Mouse (Mus musculus) gonadal fat pad, adult 2 months (tissue): ENCODE data around the gene Hoga1. TPM values are rescaled to one million over a fixed set of nuclear protein-coding genes. Genes with fewer than 3 reads are reported as not detected.

Experiments
- polyA plus RNA-seq: library from polyadenylated mRNA; depleted of rRNA; stranded (reverse); fragments of >200 nt; gene quantifications from 2 replicates; pipeline ENCODE4 v1.2.3, GENCODE M21; 2012; rRNA removed

Gene Hoga1
- polyA plus RNA-seq, 1 experiment, result 13.7 TPM

Other genes with a start within 250 kb of the Hoga1 start
- gene Arhgap19, start 243.6 kb upstream of the Hoga1 start, polyA plus RNA-seq, result 3.0 and 3.8 TPM in 2 replicates
- 1.6 and 2.5 TPM in 2 replicates for gene Frat1, start 215.6 kb upstream of the Hoga1 start, polyA plus RNA-seq
- 1.4 and 1.5 TPM in 2 replicates for gene Frat2, start 197.5 kb upstream of the Hoga1 start, polyA plus RNA-seq
- gene Rrp12, start 149.4 kb upstream of the Hoga1 start, polyA plus RNA-seq, result 6.0 and 6.9 TPM in 2 replicates
- 236 and 243 TPM in 2 replicates for gene Pgam1, start 133.7 kb upstream of the Hoga1 start, polyA plus RNA-seq
- gene Exosc1, start 112.2 kb upstream of the Hoga1 start, polyA plus RNA-seq, result 14.6 and 15.7 TPM in 2 replicates
- 76.1 and 85.0 TPM in 2 replicates for gene Zdhhc16, start 112.1 kb upstream of the Hoga1 start, polyA plus RNA-seq
- gene Mms19, start 64.5 kb upstream of the Hoga1 start, polyA plus RNA-seq, result 51.4 and 73.4 TPM in 2 replicates
- gene Ubtd1, start 63.8 kb upstream of the Hoga1 start, polyA plus RNA-seq, result 30.5 and 40.2 TPM in 2 replicates
- 0.16 TPM in 1 of 2 replicates, not detected in the other for gene Ankrd2, start 9.6 kb upstream of the Hoga1 start, polyA plus RNA-seq
- 14.3 and 20.8 TPM in 2 replicates for gene 4933411K16Rik, start 6.6 kb downstream of the Hoga1 start, polyA plus RNA-seq
- 20.2 and 22.4 TPM in 2 replicates for gene Morn4, start 40.7 kb downstream of the Hoga1 start, polyA plus RNA-seq
- gene Pi4k2a, start 44.9 kb downstream of the Hoga1 start, polyA plus RNA-seq, result 33.5 and 40.1 TPM in 2 replicates
- gene Avpi1, start 83.4 kb downstream of the Hoga1 start, polyA plus RNA-seq, result 27.9 and 30.4 TPM in 2 replicates
- gene Marveld1, start 101.8 kb downstream of the Hoga1 start, polyA plus RNA-seq, result 58.9 and 67.2 TPM in 2 replicates
- 49.5 and 61.8 TPM in 2 replicates for gene Zfyve27, start 118.3 kb downstream of the Hoga1 start, polyA plus RNA-seq
- gene Sfrp5, start 156.6 kb downstream of the Hoga1 start, polyA plus RNA-seq, result 10.8 and 92.7 TPM in 2 replicates
- gene Golga7b, start 202.0 kb downstream of the Hoga1 start, polyA plus RNA-seq, result 0.46 and 2.1 TPM in 2 replicates